Mouse (Mus musculus) Muller cell, postnatal 12 days (primary cell): ENCODE results near the gene Nup43.
"Not testable (repeated sequence)": the region's sequence is repeated elsewhere in the genome, so short reads cannot be mapped to it uniquely, and the experiment has no call there.

Experiments
- DNase-seq: peaks from one replicate; pipeline ENCODE4 v3.0.0-alpha.2; 2015; ENCODE audit errors: inconsistent ontology term

Gene Nup43

DNA sequence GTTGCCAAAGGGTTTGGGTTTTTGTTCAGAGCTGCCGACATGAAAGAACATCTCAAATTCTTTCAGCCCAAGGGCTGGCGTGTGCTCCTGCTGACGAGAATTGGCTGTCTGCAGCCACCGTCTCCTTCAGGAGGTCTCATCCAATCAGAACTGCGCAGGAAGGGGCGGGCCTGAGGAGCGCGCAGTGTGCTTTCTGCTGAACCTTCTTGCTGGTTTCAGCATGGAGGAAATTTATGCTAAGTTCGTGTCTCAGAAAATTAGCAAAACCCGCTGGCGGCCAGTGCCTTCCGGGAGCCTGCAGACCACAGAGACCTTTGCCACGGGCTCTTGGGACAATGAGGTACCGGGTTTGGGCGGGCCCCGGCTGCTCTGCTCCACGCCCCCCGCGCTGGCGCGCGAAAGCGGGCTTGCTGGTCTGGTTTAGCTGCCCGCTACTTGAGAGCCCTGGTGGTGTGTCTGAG lies at the start of gene Nup43:
Nup43 (plus strand) TSS at position 162 of the 461 bp plus-strand sequence.
- peak; percentile 88 for DNase-seq

DNA sequence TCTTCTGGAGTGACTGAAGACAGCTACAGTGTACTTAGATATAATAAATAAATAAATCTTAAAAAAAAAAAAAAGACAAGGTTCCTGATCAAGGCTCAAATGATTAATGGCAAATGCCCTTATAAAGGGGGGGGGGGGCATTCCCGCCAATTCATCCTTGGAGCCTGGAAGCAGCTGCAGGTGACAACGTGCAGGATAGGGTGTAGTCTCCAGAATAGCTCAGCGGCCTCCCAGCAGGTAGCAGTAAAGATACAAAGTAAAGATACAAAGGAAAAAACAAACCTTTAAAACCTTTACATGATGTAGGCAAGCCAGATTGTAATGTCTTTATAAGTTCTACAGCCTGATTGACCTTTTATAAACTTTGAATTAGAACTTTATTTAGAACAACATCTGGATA lies 49.7 kb upstream of the Nup43 start:
- DNase-seq: not testable (repeated sequence)

DNA sequence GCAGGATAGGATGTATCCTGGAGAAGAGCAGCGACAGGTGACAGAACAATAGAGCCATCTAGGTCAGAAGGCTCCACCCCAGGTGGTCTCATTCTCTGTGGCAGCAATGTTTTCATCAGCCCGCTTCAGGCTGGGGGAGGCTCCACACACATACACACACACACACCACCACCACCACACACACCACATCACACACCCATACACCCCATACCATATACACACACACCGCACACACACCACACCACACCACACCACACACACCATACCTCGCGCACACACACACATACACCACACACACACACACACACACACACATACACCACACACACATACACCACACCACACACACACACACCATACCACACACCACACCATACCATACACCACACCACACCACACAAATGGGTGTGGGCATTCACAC lies 47.5 kb upstream of the Nup43 start:
- no peak for DNase-seq

DNA sequence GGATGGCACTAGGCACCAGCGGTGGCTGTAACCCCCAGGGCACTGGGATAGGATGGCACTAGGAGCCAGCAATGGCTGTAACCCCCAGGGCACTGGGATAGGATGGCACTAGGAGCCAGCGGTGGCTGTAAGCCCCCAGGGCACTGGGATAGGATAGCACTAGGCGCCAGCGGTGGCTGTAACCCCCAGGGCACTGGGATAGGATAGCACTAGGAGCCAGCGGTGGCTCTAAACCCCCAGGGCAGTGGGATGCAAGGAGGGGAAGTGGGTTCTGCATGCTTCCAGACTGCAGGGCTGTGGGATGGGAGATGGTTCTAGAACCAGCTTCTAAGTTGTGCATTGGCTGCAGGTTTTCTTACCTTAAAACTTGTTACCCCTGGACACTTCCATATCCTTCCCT lies 46.6 kb upstream of the Nup43 start:
- DNase-seq: no peak

DNA sequence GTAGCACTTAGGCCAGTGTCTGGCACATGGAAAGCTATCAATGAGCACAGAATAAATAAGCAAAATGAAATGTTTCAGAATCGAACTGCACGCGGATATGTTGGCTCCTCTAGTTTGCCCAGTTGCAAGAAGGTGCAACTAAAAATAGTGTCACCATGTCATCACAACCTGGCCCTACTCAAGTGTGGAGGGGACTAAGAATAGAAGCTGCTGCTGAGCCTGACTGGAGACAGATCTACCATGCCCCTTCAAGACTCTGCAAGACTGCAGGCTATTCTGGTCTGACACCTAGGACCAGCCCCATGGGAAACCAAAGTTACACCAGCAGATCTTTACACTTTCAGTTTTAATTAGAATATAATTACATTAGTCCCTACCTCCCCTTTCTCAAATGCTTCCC lies 44.9 kb upstream of the Nup43 start:
- no peak for DNase-seq

DNA sequence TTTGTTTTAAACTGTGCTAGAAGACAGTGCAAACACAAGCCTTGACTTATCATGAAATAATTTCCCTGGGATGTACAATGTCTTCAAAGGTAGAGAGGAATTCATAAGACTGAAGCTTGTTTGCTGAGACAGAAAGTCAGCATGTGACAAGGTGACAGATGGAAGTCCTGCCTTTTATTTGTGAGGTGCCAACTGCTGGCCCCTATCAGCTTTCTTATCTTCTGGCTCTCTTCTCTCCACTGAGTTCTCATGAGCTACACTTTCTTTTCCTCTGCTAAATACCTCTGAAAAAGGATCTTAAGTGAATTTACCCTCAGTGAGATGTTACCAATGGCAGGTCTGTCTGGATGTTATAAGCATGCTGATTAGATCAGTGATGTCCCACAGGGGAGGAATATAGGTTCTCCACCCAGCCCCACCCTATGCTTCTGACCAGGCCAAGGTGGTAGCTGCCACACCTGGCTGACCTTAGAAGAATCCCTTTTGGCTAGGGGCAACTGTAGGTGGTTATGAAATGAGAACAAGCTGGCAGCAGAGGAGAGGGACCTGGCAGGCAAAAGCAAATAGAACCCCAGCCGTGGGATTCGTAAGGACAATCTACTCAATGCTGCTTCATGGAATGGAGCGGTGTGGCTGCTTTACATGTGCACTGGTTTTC lies 43.3 kb upstream of the Nup43 start:
- DNase-seq: no peak

DNA sequence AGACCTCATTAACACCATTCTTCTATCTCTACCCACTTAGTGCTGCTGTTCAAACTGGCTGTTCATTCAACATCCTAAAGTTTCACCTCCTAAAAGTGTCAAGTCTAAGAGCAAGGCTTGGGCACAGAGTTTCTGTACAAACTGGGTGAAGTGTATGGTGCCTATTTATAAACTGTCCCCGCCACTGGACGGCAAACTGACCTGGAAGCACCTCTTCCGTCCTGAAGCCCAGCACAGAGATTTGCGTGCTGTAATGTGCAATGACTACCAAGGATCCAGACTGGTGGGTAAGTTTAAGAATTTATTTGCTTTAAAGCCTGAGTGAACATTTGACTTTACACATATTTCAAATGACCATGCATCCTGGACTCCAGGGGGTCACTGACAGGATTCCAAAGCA lies 38.2 kb upstream of the Nup43 start:
- no peak for DNase-seq

DNA sequence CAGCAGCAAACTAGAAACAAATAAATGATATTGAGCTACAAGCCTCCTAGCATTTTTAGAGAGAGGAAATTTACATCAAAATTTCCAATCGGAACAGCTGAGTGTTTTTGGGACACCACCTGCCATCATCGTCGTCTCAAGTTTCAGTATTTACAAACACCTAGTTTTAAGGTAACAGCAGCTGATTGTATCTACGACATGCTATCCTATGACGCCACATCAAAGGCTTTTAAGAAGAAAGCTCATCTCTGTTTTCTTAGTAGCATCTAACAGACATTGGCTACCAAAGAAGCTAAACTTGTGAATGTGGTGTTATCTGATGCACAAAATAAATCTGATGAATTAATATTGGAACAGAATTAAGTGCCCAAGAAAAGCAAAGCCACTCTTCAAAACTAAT lies 37.0 kb upstream of the Nup43 start:
- no peak for DNase-seq

DNA sequence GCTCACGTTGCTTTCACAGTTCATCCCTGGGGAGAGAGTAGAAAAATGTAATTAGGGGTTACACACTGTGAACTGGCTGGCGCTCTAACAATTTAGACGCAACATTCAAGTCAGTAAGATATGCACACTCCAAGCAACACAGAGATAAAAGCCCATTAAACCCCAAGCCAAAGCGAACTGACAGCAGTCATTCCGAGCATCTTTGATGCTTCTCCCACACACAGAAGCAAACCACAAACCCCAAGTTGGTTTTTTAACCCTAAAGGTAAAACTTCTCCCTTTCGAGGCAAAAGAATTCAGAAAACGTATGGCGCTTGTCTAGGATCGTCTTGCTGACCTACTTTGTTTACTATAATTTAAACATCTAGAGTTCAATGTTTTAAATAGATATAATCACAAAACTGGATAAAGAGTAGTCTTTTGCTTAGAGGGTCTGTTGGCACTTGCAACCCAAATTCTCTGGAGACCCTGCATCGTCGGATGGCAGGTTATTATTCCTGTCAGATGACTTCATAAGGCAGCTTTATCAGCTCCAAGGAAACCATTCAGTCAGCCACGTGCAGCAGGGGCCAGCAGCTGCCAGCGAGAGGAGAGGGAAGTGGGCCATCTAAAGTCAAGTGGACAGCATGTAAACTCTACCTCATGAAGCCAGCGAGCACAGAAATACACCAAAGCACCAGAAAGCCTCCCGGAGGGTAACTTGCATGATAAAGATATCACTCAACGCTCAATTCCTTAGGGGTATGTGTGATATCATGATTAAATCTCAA lies 36.2 kb upstream of the Nup43 start:
- DNase-seq: no peak

DNA sequence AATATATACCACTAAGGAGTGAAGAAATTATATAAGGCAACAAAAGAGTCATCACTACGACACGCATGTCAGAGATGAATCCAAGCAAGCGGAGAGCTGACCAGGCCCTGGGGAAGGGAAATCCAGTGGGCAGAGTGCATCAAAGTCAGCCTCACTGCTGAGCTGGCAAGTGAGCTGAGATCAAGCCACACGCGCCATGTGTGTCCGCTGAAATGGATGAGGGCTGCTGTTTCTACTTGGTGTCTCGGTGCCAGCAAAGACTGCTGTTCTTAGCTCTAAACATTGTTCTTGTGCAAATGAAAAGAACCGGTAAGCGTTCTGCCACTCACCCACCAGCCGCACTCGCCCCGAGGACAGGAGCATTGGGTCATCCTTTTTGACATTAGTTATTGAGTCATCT lies 26.9 kb upstream of the Nup43 start:
- DNase-seq: no peak

DNA sequence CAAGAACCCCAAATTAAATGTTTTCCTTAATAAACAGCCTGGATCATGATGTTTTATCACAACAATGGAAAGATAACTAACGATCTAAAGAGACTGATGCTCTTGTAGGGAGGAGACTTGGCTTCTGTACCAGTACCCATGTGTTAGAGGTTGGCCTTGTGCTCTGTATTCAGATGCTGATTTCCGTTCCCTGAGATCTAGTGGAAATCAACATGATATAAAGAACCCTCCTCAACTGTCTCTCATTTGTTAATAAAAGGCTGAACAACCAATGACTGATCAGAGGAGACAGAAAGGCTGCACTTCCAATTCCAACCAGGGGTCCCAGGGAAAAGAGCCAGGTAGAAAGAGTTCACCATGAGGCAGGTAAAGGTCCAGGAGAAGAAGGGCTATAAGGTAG lies 21.4 kb upstream of the Nup43 start:
- no peak for DNase-seq

DNA sequence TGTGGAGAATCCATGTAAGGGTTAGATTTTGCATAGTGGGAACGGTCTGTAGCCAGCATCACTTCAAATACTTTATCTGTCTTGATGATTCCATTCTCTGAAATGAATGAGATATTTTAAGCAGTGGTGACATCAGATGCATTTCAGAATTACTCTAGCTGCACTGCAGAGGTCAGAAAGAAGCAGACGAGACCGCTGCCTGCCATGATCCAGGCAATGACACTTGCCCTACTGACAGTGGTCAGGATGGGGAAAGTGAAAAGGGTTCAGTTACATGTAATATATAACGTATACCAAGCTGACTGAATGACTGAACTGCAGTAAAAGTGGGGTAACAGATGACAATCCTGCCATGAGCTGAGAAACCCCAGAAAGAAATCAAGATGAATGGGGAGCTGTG lies 18.2 kb upstream of the Nup43 start:
- no peak for DNase-seq

DNA sequence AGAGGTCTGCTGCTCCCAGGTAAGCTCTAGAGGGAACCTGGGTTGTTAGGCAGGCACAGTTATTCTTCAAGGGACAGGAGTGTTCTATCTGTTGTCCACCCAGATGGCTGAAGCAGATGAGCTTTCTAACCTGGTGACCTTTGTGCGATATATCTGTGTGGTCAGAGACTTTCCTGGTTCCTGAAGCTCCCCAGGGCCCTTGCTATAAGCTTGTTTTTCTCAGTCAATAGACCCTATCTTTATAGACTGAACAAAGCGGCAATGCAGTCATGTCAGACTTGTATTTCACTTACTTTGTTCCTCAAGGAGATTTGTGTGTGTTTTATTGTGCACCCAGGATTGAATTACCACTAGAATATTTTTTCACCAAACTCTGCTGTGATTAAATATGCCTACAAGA lies 16.2 kb upstream of the Nup43 start:
- DNase-seq: no peak

DNA sequence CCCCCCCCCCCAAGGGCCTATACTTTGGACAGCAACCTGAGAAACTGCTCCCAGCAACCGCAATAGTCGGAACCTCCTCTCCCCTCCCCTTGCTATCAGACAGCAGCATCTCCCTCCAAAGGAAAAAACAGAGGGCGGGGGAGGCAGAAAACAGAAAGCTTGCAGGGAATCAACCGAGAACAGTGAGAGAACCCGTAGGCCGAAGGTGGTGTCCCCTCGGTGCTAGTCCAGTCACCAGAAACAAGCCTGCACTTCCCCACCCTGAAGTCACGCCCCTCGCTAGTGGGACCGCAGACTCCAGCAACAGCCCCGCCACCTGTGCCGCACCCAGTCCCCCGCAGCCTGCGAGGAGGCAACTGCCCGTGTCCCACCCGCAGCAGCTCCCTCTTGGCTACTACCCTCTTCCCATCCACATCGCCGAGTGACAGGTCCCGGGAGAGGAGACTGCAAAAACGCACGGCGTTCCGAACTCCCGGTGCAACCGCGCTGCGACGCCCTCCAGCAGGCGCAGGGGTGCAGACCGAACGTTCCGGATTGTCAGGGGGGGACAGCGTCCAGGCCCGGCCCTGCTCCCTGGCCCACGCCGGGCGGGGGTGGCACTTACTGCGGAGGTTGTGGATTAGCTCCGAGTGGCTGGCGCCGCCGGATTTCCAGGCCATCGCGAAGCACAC lies 4.7 kb upstream of the Nup43 start:
- peak; percentile 87 for DNase-seq

DNA sequence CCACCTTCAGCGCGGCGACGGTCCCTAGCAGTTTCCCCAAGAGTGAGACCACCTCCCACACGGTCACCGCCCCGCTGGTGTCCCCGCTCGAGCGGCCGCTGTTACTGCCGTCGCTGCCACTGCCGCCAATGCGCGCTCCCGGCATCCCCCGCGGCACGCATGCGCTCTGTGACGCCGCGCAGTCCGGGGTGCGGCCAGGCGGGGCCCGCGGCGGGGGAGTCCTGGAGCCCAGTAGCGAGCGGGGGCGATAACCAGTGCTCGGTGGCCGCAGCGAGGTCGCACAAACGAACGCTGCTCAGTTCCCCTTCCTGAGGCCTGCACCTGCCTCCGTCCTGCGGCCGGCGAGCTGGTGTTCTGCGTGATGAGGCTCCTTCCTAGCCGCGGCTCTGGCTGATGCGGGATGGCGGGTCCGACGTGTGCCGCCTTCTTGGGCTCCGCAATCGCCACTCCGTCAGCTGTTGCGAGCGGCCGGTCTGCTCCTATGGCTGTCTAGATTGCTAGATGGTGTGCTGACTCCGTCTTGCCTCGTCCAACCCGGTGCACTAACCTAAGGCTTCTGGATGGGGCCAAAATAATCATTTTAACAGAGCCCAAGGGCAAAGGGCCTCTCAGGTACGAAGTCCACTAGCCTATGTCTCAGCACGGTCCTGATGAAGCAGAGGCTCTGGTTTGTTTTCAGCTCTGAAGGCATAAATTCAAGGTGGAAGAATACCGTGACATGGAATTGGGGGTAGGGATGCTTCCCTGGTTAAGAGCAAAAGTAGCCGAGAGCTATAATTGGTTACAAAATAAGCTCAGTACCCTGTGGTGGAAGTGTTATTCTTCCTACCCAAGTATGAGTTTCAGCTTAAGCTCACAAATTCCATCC lies 3.9 kb upstream of the Nup43 start:
- peak; percentile 94 for DNase-seq

DNA sequence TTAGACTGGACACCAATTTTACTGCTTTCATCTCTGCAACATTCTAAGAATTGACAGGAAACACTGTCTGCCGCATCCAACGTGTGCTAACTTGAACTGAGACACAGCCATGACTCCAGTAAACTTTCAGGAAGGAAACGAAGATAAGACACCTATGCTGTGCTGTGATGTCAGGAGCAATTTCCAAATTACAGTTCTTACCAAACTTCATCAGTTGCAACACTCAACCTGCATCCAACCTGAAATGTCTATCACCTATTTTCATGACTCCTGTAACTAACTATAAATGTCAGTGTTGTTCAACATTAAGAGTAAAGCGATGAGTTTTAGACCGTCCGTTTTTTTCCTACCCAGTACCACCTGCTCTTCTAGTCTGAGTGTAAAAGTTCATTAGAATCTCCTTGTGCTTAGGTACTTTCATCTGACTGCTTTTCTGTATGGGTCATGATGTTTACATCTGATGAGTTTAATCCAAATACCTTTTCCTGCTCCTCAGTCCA lies 3.2 kb upstream of the Nup43 start:
- DNase-seq: peak; percentile 8

DNA sequence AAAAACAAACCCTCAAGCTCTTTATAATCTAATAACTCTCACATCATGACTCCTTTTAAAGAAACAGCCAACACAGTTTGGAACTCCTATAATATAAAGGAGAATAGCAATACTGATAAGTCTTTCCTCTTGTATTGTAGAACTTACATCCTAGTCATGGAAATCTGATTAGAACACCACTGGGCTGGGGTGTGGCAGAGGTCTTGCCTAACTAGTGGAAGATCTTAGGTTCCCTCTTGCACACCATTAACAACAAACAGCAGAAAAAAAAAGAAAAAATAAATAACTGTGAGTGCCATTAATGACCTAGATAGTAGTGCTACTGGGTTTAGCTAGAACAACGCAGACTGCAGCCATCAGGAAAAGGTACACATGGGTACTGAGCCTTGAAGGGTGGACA lies 2.4 kb upstream of the Nup43 start:
- DNase-seq: no peak

DNA sequence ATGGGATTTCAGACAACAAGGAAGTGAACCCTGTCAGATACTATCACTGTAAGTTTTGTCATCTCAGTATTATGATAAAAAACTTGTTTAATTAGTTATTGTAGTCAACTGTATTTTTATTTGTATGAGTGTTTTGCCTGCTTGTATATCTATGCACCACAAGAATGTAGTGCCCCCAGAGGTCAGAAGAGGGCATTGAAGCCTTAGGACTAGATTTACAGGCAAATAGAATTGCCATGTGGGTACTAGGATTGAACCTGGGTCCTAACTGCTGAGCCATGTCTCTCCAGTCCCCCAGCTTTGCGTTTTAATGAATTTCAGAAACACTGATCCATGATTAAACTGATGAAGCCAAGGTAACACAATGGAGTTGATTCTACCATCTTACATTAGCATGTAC lies 6.4 kb downstream of the Nup43 start:
- DNase-seq: no peak

DNA sequence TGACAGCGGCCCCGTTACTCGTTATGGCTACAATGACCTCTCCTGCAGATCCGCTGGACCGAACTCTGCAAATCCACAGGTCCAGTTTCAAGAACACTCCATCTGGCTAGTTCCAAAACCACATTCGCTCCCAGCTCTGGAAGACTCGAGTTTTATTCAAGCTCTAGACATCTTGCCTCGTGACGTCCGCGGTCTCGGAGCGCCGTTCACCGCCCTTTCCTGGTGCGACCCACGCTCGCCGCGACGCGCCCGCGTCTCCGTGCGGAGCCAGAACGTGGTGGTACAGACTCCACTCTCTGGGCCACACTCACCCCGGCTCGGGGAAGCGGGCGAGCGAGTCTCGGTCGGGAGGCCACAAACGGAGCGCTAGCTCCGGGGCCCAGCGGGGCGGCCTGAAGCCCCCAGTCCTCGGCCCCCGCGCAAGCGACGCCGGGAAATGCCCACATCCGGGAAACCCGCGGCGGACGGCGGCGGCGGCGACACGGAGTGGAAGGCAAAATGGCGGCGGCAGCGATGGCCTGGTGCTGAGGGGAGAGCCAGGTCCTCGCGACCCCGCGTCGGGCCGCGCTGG lies 13.5 kb downstream of the Nup43 start, which contains the start of the genes Pcmt1 and Lats1:
Pcmt1 (minus strand) TSS at position 406 of the 571 bp plus-strand sequence.
Lats1 (plus strand) TSS at position 484 of the 571 bp plus-strand sequence.
- peak; percentile 89 for DNase-seq

DNA sequence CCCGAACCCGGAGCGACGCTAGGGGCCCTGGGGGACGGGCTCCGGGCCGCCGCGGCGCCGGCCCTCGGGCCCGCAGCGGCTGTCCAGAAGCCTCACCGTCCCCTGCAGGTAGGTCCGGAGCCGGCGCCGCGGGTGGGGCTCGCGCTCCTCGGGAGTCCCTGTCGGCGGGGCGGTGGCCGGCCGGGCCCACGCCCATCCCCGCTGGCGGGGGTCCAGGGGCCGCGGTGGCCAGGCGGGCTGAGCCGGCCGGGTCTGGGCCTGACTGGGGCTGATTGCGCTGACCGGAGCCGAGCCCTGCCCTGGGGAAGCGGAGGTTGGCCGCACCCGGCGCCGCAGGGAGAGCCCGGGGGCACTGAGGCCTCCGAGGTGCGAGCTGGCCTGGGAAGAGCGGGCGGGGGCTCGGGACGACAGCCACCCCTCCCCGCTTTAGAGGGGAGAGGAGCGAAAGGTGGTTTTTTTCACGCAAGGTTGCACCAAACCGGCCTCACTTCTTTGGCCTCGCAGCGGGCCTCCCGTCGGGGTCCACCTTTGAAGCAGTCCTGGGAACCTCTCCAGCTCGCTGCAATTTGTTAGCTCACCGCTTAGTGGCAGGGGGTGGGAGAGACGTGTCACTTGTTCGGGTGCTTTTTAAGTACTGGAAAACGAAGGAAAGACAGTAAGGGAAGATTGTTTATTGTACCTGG lies 14.2 kb downstream of the Nup43 start:
- peak; percentile 85 for DNase-seq

DNA sequence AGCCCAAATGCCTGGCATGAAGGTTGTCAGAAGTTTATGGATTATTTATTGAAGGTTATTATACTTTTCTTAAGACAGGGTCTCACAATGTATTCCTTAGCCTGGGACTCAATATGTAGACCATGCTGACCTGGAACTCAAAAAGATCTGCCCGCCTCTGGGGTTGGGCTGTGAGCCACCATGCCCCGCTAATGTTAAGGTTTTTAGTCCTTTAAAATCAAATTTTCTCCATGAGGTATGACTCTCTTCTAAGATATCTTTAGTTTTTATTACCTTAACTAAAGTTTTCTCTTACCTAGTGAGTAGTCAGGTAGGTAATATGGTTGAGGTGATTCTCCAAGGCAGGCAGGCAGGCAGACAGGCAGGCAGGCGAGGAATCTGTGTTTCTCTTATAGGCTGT lies 14.9 kb downstream of the Nup43 start:
- no peak for DNase-seq
